Mouse (Mus musculus) hindbrain, embryonic 16.5 days (tissue): Measurements from ENCODE around the gene Sash3. TPM values are rescaled to one million over a fixed set of nuclear protein-coding genes. Genes with fewer than 3 reads are reported as not detected.

Source experiments
- ATAC-seq: fragments of 200-750 bp; cut with Nextera tagmentation; 2 replicates; pipeline ENCODE4 v1.8.0; 2017; ENCODE audit warnings: moderate TSS enrichment, moderate library complexity
- H3K27ac ChIP-seq: fragments of 300-500 bp; sonication (generic); 2 replicates; pipeline ENCODE4 v1.5.1; 2014; ENCODE audit warnings: low read depth, mild to moderate bottlenecking, control low read depth, low read length, moderate library complexity
- H3K27me3 ChIP-seq: fragments of 300-500 bp; sonication (generic); replicated peaks from 2 replicates; pipeline ENCODE4 v1.6.1; 2014; ENCODE audit warnings: low read length; ENCODE audit not compliant: control insufficient read depth, insufficient read depth
- H3K36me3 ChIP-seq: fragments of 300-500 bp; sonication (generic); 2 replicates; pipeline ENCODE4 v1.6.1; 2014; ENCODE audit warnings: mild to moderate bottlenecking, low read length, moderate library complexity, mixed read lengths; ENCODE audit not compliant: control insufficient read depth, insufficient read depth
- H3K4me1 ChIP-seq: fragments of 300-500 bp; sonication (generic); 2 replicates; pipeline ENCODE4 v1.6.1; 2014; ENCODE audit warnings: low read depth, low read length; ENCODE audit not compliant: control insufficient read depth, insufficient read depth
- H3K4me2 ChIP-seq: fragments of 300-500 bp; sonication (generic); 2 replicates; pipeline ENCODE4 v1.6.1; 2014; ENCODE audit warnings: mild to moderate bottlenecking, low read length, control low read depth, moderate library complexity
- H3K4me3 ChIP-seq: fragments of 300-500 bp; sonication (generic); 2 replicates; pipeline ENCODE4 v1.5.1; 2014; ENCODE audit warnings: mild to moderate bottlenecking, low read length, control low read depth, moderate library complexity
- H3K9ac ChIP-seq: fragments of 300-500 bp; sonication (generic); 2 replicates; pipeline ENCODE4 v1.6.1; 2014; ENCODE audit warnings: low read depth, mild to moderate bottlenecking, control low read depth, low read length, moderate library complexity
- H3K9me3 ChIP-seq: fragments of 300-500 bp; sonication (generic); 2 replicates; pipeline ENCODE4 v1.6.1; 2014; ENCODE audit warnings: mild to moderate bottlenecking, low read length, moderate library complexity; ENCODE audit not compliant: control insufficient read depth
- WGBS: fragments of 180-500 bp; shearing (Covaris S2); extraction: QIAGEN DNeasy Blood & Tissue Kit; methylation state at CpG from one replicate; pipeline ENCODE4 v1.1.7; 2014; 5-methylcytosine and 5-hydroxymethylcytosine counted together
- polyA plus RNA-seq: library from polyadenylated mRNA; unstranded; fragments of >200 nt; fragmentation: Nextera tagmentation; extraction: Ambion mirVana; gene quantifications from 2 replicates; pipeline ENCODE4 v1.2.1, GENCODE M21; 2015

The Sash3 gene
- 1.2 and 1.4 TPM in 2 replicates for polyA plus RNA-seq

GRCm38 (mm10) chrX:48146262-48146661, at the start of gene Sash3:
Gene Sash3 (plus strand): TSS chrX:48146436.
- H3K4me2 ChIP-seq = no peak within 1 kb of the TSS
- H3K4me3 ChIP-seq = no peak within 1 kb of the TSS
- H3K9me3 ChIP-seq = no peaks in the 10 kb centered on the region
- ATAC-seq = no peak
- no peaks in the 10 kb centered on the region for H3K36me3 ChIP-seq
- 91% methylated on average over 4 of the region's 4 CpGs for WGBS
- no peak within 1 kb of the TSS for H3K27ac ChIP-seq
- H3K27me3 ChIP-seq = no peaks in the 10 kb centered on the region
- H3K4me1 ChIP-seq = no peaks in the 10 kb centered on the region
- no peak within 1 kb of the TSS for H3K9ac ChIP-seq

DNA sequence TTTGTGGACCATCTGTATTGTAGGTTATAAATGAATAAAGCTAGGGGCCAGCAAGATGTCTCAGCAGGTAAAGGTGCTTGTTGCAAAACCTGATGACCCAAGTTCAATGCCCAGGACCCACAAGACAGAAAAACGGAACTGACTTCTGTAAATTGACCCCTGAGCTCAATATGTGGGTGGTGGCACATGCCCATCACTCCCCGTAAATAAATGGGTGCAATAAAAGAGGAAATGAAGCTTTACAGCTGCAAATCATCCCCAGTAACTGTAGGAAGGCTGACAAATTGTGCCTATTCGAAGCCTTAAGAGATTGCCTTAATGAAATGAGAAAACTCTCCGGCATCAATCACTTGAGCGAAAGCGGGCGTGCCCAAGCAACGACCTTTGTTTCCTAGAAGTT, 49.7 kb upstream of the Sash3 start:
- no peak for ATAC-seq
- H3K4me3 ChIP-seq = no peak overlapping the region
- no peak overlapping the region for H3K9ac ChIP-seq
- no peaks in the 10 kb centered on the region for H3K4me1 ChIP-seq
- H3K4me2 ChIP-seq = no peak overlapping the region
- H3K27me3 ChIP-seq = no peaks in the 10 kb centered on the region
- no peak overlapping the region for H3K27ac ChIP-seq
- WGBS = 68% methylated on average over 8 of the region's 8 CpGs
- H3K9me3 ChIP-seq = no peaks in the 10 kb centered on the region
- H3K36me3 ChIP-seq = no peaks in the 10 kb centered on the region

DNA sequence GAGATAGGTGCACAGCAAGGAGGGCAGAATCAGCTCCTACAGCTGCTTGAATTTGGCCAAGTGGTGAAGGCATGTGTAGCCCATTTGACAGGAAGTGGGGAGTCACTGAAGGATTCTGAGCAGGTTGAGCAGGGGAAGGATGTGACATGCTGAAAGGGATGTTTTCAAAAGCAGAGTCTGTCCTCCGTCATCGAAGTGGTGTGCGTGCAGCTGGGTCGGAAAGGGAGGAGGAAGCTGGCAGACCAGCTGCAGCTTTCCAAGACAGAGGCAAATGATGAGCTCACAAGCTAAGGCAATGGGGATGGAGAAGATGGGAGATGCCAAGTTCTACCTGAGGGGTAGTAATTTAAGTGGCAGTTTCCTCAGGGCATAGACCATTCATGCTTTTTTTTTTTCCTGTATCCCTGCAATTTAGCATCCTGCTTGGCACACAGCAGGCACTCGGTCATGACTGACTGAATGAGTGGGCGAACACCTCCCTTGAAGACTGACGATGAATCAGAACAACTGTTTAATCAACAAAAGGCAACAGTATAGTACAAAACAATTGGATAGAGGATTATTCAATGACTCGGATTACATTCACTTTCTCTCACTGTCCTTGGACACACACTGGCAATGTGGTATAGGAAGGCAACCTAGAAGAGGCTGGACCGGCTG, 47.6 kb upstream of the Sash3 start:
- Histone ChIP-seq H3K4me3 (no peak overlapping the region), H3K4me1 (no peaks in the 10 kb centered on the region), H3K9ac (no peak overlapping the region), H3K36me3 (no peaks in the 10 kb centered on the region), H3K27me3 (no peaks in the 10 kb centered on the region), H3K9me3 (no peaks in the 10 kb centered on the region), H3K27ac (no peak overlapping the region), H3K4me2 (no peak overlapping the region)
- no peak for ATAC-seq
- WGBS = 78% methylated on average over 9 of the region's 9 CpGs

DNA sequence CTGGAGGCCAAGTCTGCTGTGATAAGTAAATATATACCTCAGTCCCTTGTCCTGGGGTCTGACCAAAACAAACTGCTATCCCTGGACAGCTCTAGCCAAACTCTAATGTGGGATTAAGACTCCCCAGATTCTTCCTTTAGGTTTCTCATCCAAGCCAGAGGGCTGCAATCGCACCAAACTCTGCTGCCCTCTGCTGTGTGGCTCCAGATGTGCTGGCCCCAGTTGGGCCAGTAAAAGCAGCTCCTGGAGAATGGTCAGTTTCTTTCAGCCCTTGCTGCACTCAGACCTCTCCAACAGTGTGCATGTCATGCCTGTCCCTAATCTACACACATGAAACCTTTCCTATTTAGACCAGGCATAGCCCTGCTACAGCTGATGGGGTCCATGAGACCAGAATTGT, 46.4 kb upstream of the Sash3 start:
- no peaks in the 10 kb centered on the region for H3K27me3 ChIP-seq
- H3K4me2 ChIP-seq = no peak overlapping the region
- H3K9ac ChIP-seq = no peak overlapping the region
- H3K27ac ChIP-seq = no peak overlapping the region
- no peaks in the 10 kb centered on the region for H3K4me1 ChIP-seq
- no peak overlapping the region for H3K4me3 ChIP-seq
- no peaks in the 10 kb centered on the region for H3K9me3 ChIP-seq
- ATAC-seq = no peak
- WGBS = 80% methylated on average over 1 of the region's 1 CpGs
- no peaks in the 10 kb centered on the region for H3K36me3 ChIP-seq

GRCm38 (mm10) chrX:48103256-48103655, 43.0 kb upstream of the Sash3 start:
- WGBS = 85% methylated on average over 3 of the region's 3 CpGs
- no peaks in the 10 kb centered on the region for H3K36me3 ChIP-seq
- no peak overlapping the region for H3K9ac ChIP-seq
- no peaks in the 10 kb centered on the region for H3K4me1 ChIP-seq
- H3K4me3 ChIP-seq = no peak overlapping the region
- no peak for ATAC-seq
- no peaks in the 10 kb centered on the region for H3K27me3 ChIP-seq
- no peaks in the 10 kb centered on the region for H3K9me3 ChIP-seq
- no peak overlapping the region for H3K4me2 ChIP-seq
- no peak overlapping the region for H3K27ac ChIP-seq

- Histone ChIP-seq H3K27me3 (no peaks in the 10 kb centered on the region), H3K9me3 (no peaks in the 10 kb centered on the region), H3K4me2 (no peak overlapping the region), H3K4me3 (no peak overlapping the region), H3K36me3 (no peaks in the 10 kb centered on the region), H3K27ac (no peak overlapping the region), H3K4me1 (no peaks in the 10 kb centered on the region), H3K9ac (no peak overlapping the region)
- no peak for ATAC-seq
- WGBS = 78% methylated on average over 6 of the region's 7 CpGs
Measured at GRCm38 (mm10) chrX:48104736-48105441, 41.3 kb upstream of the Sash3 start.

- Histone ChIP-seq H3K9me3 (no peaks in the 10 kb centered on the region), H3K4me3 (no peak overlapping the region), H3K27ac (no peak overlapping the region), H3K4me1 (no peaks in the 10 kb centered on the region), H3K4me2 (no peak overlapping the region), H3K9ac (no peak overlapping the region), H3K36me3 (no peaks in the 10 kb centered on the region), H3K27me3 (no peaks in the 10 kb centered on the region)
- WGBS = 80% methylated on average over 3 of the region's 3 CpGs
- no peak for ATAC-seq
Measured at GRCm38 (mm10) chrX:48106226-48106625, 40.0 kb upstream of the Sash3 start.

- Histone ChIP-seq H3K4me2 (no peak within 1 kb of the TSS), H3K4me1 (no peaks in the 10 kb centered on the region), H3K9me3 (no peaks in the 10 kb centered on the region), H3K4me3 (no peak within 1 kb of the TSS), H3K9ac (no peak within 1 kb of the TSS), H3K27ac (no peak within 1 kb of the TSS), H3K36me3 (no peaks in the 10 kb centered on the region), H3K27me3 (no peaks in the 10 kb centered on the region)
- 71% methylated on average over 6 of the region's 6 CpGs for whole genome bisulfite sequencing
- ATAC-seq = no peak
Measured at GRCm38 (mm10) chrX:48108394-48109315, 37.6 kb upstream of the Sash3 start, which contains the start of gene Xpnpep2. Gene Xpnpep2 (plus strand): TSS chrX:48108725.

DNA sequence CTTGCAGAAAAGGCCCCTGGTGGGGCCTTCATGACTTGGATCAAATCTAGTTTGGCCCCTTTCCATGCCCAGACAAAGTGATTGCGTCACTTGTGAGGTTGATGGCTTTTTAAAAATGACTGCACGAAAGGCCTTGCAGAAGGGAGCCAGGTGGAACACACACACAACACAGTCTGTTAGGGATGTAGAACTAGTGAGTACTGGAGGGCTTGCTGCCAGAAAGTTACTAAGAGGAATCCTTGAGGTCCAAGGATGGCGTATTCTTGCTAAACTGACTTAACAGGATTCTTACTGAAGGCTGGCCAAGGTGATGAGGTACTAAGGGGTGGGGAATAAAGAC, 37.0 kb upstream of the Sash3 start:
- H3K4me3 ChIP-seq = no peak overlapping the region
- no peak overlapping the region for H3K4me2 ChIP-seq
- WGBS = 84% methylated on average over 3 of the region's 3 CpGs

More for the DNA sequence above, 37.0 kb upstream of the Sash3 start:
- no peak overlapping the region for H3K9ac ChIP-seq
- no peaks in the 10 kb centered on the region for H3K36me3 ChIP-seq
- H3K27me3 ChIP-seq = no peaks in the 10 kb centered on the region
- H3K27ac ChIP-seq = no peak overlapping the region
- no peaks in the 10 kb centered on the region for H3K4me1 ChIP-seq
- no peak for ATAC-seq
- H3K9me3 ChIP-seq = no peaks in the 10 kb centered on the region
